Mouse (Mus musculus): ENCODE results near the gene 2900011O08Rik. TPM values are rescaled to one million over a fixed set of nuclear protein-coding genes. Genes with fewer than 3 reads are reported as not detected.
"Not testable (repeated sequence)": the region's sequence is repeated elsewhere in the genome, so short reads cannot be mapped to it uniquely, and the experiment has no call there.

2900011O08Rik gene
- total RNA-seq (2017) = 0.31 TPM in 1 of 2 replicates, not detected in the other

- peak; percentile 68 to 76 for ATAC-seq (replicated peaks in 1 of 2; ENCODE audit: insufficient read depth in 1 of 2, low FRiP score in 2 of 2, low TSS enrichment in 1 of 2, low read depth in 1 of 2, poor library complexity in 2 of 2, severe bottlenecking in 2 of 2)
Observed at GRCm38 (mm10) chr16:13986574-13987478, at the start of gene 2900011O08Rik, which contains the start of gene Ifitm7. TSS of gene 2900011O08Rik (plus strand) at chr16:13986604. TSS of gene Ifitm7 (minus strand) at chr16:13986888.

GRCm38 (mm10) chr16:13940139-13940846 lies 46.1 kb upstream of the 2900011O08Rik start:
- no peak for ATAC-seq (replicated peaks in 1 of 2; ENCODE audit: insufficient read depth in 1 of 2, low FRiP score in 2 of 2, low TSS enrichment in 1 of 2, low read depth in 1 of 2, poor library complexity in 2 of 2, severe bottlenecking in 2 of 2)

- ATAC-seq (replicated peaks in 1 of 2; ENCODE audit: insufficient read depth in 1 of 2, low FRiP score in 2 of 2, low TSS enrichment in 1 of 2, low read depth in 1 of 2, poor library complexity in 2 of 2, severe bottlenecking in 2 of 2) = peak in 1 of 2 experiments; percentile 25; a peak in 1 of 4 replicates
Observed at GRCm38 (mm10) chr16:13940847-13941395, 45.5 kb upstream of the 2900011O08Rik start.

- ATAC-seq (replicated peaks in 1 of 2; ENCODE audit: insufficient read depth in 1 of 2, low FRiP score in 2 of 2, low TSS enrichment in 1 of 2, low read depth in 1 of 2, poor library complexity in 2 of 2, severe bottlenecking in 2 of 2) = no peak
Observed at GRCm38 (mm10) chr16:13944178-13944577, 42.2 kb upstream of the 2900011O08Rik start.

- no peak for ATAC-seq (replicated peaks in 1 of 2; ENCODE audit: insufficient read depth in 1 of 2, low FRiP score in 2 of 2, low TSS enrichment in 1 of 2, low read depth in 1 of 2, poor library complexity in 2 of 2, severe bottlenecking in 2 of 2)
Observed at GRCm38 (mm10) chr16:13944752-13945151, 41.7 kb upstream of the 2900011O08Rik start.

- ATAC-seq (replicated peaks in 1 of 2; ENCODE audit: insufficient read depth in 1 of 2, low FRiP score in 2 of 2, low TSS enrichment in 1 of 2, low read depth in 1 of 2, poor library complexity in 2 of 2, severe bottlenecking in 2 of 2) = no peak
Observed at GRCm38 (mm10) chr16:13945153-13945552, 41.3 kb upstream of the 2900011O08Rik start.

- ATAC-seq (replicated peaks in 1 of 2; ENCODE audit: insufficient read depth in 1 of 2, low FRiP score in 2 of 2, low TSS enrichment in 1 of 2, low read depth in 1 of 2, poor library complexity in 2 of 2, severe bottlenecking in 2 of 2) = no peak
Observed at GRCm38 (mm10) chr16:13946306-13946705, 40.1 kb upstream of the 2900011O08Rik start.

GRCm38 (mm10) chr16:13951245-13951644 lies 35.2 kb upstream of the 2900011O08Rik start:
- ATAC-seq (replicated peaks in 1 of 2; ENCODE audit: insufficient read depth in 1 of 2, low FRiP score in 2 of 2, low TSS enrichment in 1 of 2, low read depth in 1 of 2, poor library complexity in 2 of 2, severe bottlenecking in 2 of 2) = no peak

- ATAC-seq (replicated peaks in 1 of 2; ENCODE audit: insufficient read depth in 1 of 2, low FRiP score in 2 of 2, low TSS enrichment in 1 of 2, low read depth in 1 of 2, poor library complexity in 2 of 2, severe bottlenecking in 2 of 2) = no peak
Observed at GRCm38 (mm10) chr16:13962053-13962452, 24.4 kb upstream of the 2900011O08Rik start.

- ATAC-seq (replicated peaks in 1 of 2; ENCODE audit: insufficient read depth in 1 of 2, low FRiP score in 2 of 2, low TSS enrichment in 1 of 2, low read depth in 1 of 2, poor library complexity in 2 of 2, severe bottlenecking in 2 of 2) = no peak
Observed at GRCm38 (mm10) chr16:13969096-13969495, 17.3 kb upstream of the 2900011O08Rik start.

GRCm38 (mm10) chr16:13972051-13972450 lies 14.4 kb upstream of the 2900011O08Rik start:
- no peak for ATAC-seq (replicated peaks in 1 of 2; ENCODE audit: insufficient read depth in 1 of 2, low FRiP score in 2 of 2, low TSS enrichment in 1 of 2, low read depth in 1 of 2, poor library complexity in 2 of 2, severe bottlenecking in 2 of 2)

- ATAC-seq (replicated peaks in 1 of 2; ENCODE audit: insufficient read depth in 1 of 2, low FRiP score in 2 of 2, low TSS enrichment in 1 of 2, low read depth in 1 of 2, poor library complexity in 2 of 2, severe bottlenecking in 2 of 2) = not testable (repeated sequence)
Observed at GRCm38 (mm10) chr16:13976358-13976896, 10.0 kb upstream of the 2900011O08Rik start.

GRCm38 (mm10) chr16:13977026-13977425 lies 9.4 kb upstream of the 2900011O08Rik start:
- ATAC-seq (replicated peaks in 1 of 2; ENCODE audit: insufficient read depth in 1 of 2, low FRiP score in 2 of 2, low TSS enrichment in 1 of 2, low read depth in 1 of 2, poor library complexity in 2 of 2, severe bottlenecking in 2 of 2) = not testable (repeated sequence)

GRCm38 (mm10) chr16:13981726-13982125 lies 4.7 kb upstream of the 2900011O08Rik start:
- ATAC-seq (replicated peaks in 1 of 2; ENCODE audit: insufficient read depth in 1 of 2, low FRiP score in 2 of 2, low TSS enrichment in 1 of 2, low read depth in 1 of 2, poor library complexity in 2 of 2, severe bottlenecking in 2 of 2) = not testable (repeated sequence)

GRCm38 (mm10) chr16:13983161-13983560 lies 3.2 kb upstream of the 2900011O08Rik start:
- ATAC-seq (replicated peaks in 1 of 2; ENCODE audit: insufficient read depth in 1 of 2, low FRiP score in 2 of 2, low TSS enrichment in 1 of 2, low read depth in 1 of 2, poor library complexity in 2 of 2, severe bottlenecking in 2 of 2) = no peak

GRCm38 (mm10) chr16:13986197-13986573 lies 219 bp upstream of the 2900011O08Rik start:
- no peak for ATAC-seq (replicated peaks in 1 of 2; ENCODE audit: insufficient read depth in 1 of 2, low FRiP score in 2 of 2, low TSS enrichment in 1 of 2, low read depth in 1 of 2, poor library complexity in 2 of 2, severe bottlenecking in 2 of 2)

GRCm38 (mm10) chr16:13992518-13993248 lies 6.3 kb downstream of the 2900011O08Rik start:
- no peak for ATAC-seq (replicated peaks in 1 of 2; ENCODE audit: insufficient read depth in 1 of 2, low FRiP score in 2 of 2, low TSS enrichment in 1 of 2, low read depth in 1 of 2, poor library complexity in 2 of 2, severe bottlenecking in 2 of 2)
